Mouse (Mus musculus): Measurements from ENCODE around the gene 2210408I21Rik.

2210408I21Rik gene

DNA sequence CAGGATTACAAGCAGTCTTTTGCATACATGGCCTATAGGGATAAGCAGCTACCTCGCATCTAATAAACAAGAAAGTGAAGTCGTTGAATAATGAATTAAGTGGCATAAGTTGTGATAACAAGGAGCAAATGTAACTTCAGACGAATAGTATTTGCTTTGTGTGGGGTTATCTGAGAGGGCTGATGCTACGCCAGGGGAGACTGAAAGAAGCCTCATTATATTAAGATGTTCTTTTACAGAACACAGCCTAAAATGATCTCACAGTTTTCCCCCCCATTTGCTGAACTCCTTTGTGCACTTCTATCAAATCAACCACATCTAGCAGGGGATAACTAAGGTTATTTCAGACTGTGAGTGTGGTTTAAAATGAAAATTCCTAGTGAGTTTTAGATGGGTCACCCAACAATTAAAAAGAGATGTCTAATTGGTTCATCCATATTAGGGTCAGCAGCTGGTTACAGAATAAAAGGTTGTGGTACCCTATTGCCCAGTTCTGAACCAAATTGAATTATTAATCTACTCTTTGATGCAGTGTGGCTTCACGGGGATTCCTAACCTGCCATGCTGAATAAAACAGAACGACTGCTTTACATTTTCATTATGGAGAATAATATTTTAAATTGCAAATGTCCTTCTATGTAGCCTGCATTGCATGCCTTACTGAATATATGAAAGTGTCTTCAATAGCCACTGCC is 343.2 kb downstream of the 2210408I21Rik start:
- DNase-seq (ENCODE audit: low spot score in 2 of 2), result no peak

DNA sequence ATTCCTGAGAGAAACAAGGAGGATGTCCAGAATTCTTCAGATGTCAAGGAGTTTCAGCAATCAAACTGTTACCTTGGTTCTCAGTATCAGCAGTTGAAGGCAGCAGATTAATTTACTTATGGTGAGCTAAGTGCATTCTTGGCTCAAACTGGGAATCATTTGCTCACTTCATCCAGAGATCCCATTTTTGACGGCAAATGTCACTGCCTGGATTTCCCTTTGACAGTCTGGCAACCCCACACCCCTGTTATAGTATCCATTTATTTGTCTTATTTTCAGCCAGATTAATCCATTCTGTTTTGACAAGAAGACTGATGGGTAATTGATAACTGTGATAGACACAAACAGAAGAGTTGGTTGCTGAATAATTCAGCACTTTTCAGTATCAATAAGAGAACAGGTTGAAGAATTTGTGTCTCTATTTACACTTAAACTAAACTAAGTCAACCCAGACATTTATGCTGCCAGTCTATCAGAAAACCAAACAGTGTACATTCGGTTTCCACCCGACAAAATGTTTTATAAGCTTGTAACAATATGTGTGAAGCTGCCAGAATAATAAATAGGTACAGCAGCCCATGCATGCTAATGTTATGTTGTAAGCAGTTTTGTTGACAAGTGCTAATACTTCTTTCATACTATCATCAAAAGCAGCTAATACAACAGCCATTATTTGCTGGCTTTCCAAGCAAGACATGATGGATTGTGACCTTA is 354.8 kb downstream of the 2210408I21Rik start:
- no peak for DNase-seq (ENCODE audit: low spot score in 2 of 2)

DNA sequence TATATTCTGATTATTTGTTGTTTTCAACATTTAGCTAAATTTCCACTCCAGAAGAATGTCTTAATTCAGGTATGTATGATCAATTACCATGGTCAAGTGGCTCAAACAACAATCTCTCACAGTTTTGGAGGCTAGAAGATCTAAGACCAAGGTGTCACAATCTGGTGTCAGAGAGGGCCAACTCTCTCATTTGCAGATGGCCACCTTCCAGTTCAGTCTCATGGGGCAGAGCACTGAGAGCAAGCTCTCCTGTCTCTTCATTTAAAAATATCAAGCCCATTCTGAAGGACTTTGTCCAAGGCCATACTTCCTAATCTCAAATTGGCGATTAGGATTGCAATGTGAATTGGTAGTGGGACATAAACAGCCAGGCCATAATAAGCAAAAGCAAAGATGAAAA is 378.7 kb downstream of the 2210408I21Rik start:
- no peak for DNase-seq (ENCODE audit: low spot score in 2 of 2)

DNA sequence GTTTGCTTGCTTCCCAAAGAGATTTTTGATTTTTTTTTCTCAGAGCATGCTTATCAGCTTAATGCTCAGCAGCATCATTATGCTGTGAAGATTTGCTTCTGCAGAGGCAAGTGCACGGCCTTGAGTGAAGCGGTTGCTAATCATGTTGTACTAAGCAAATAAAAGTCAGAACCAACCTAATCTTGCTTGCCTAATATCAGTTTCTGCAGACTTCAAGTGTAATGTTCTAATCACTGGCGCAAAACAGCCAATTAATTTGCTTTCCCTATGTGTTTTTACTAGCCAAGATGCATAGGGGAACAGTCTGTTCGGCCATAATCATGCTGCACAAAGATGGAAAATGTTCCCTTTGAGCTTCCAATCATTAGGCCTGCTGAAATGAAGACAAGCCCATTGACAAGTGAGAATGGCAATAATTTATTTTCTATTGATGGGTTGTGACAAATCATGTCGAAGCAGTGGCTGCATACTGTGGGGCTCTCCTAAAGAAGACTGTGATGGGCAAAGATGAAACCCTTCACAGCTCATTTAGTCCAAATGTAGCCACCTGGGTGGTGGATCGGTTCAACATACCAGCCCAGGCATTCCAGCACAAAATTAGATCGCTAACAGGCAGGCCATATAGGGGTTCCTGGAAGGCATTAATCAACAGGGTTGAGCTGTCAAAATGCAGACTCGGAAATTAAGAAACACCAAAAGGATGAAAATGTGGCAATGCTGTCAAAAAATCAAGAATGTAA is 393.8 kb downstream of the 2210408I21Rik start:
- DNase-seq (ENCODE audit: low spot score in 2 of 2), result no peak

DNA sequence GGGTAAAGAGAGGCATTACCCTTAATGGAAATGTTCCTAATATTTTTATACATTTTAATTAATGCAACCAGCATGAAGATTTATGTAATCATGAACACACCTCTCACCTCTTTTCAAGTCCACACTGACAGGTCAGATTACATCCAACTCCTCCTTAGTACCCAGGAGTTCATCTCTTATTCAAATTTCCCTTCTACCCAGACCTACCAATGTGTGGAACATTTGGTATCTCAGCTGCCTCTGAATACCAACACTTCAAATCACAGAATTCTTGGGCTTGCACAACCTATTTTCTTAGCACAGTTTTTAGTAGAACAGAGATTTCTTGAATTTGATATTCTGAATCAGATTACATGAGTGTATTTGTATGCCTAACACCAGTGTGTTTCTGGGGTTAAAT is 394.4 kb downstream of the 2210408I21Rik start:
- DNase-seq (ENCODE audit: low spot score in 2 of 2), result no peak

DNA sequence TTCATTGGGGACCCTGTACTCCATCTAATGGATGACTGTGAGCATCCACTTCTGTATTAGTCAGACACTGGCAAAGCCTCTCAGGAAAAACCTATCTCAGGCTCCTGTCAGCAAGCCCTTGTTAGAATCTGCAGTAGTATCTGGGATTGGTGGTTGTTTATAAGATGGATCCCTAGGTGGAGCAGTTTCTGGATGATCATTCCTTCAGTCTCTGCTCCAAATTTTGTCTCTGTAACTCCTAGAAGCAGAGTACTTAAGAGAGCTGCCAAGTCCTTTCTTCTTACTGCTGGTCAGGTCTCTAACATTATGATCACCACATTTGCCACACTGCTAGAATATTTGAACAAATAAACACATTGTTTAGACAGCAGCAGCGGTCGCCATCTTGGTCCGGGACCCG is 402.1 kb downstream of the 2210408I21Rik start:
- no peak for DNase-seq (ENCODE audit: low spot score in 2 of 2)

DNA sequence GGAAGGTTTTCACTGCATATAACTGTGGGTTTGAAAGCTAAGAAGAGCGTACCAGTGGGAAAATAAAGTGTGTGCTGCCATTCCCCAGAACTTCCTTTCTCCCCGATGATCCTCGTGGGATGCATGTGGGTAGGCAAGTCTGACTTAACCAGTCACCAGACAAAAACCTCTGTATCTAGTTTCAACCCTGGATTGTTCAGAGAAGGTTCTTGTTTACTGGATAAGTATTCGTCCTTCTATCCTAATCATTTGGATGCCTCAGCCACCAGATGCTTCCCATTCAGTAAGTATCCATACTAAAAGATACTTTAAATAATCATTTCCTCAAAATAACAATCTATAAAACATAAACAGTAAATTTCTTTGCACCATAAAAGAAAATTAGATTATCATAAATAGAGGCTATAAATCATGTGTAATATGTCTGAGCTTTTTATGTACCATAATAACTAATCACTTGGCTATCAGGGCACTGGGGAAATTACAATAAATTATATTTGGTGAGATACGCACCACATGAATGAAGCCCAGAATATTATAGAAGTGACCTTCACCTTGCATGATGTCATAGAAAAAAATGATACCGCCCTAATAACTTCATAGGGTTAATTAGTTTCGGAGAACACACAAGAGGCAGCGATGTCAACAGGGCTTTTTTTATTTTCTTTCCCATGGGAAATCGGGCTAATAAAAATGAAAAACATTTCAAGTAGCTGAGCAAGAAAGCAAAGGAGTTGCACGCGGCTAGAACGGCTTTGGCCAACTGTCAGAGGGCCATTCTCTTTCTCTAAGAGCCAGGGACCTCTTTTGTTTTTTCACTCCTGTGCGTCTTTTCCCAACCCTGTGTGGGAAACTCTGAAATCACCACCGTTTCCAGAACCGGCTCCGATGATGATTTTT is 412.4 kb downstream of the 2210408I21Rik start:
- DNase-seq (ENCODE audit: low spot score in 2 of 2), result no peak

DNA sequence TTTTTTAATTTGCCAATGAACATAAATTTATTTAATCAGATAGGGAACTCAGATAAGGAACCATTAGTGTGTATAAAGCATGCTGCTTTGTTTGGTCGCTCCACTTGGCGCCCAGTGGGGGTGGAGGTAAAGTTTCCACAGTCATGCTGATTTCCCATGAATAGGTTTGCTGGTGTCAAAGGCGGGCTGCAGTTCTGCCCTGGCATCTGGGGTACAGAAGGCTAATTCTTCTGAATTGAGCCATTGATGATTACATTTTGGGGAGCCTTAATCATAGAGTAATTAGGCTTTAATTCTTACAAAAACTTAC is 413.0 kb downstream of the 2210408I21Rik start:
- no peak for DNase-seq (ENCODE audit: low spot score in 2 of 2)

DNA sequence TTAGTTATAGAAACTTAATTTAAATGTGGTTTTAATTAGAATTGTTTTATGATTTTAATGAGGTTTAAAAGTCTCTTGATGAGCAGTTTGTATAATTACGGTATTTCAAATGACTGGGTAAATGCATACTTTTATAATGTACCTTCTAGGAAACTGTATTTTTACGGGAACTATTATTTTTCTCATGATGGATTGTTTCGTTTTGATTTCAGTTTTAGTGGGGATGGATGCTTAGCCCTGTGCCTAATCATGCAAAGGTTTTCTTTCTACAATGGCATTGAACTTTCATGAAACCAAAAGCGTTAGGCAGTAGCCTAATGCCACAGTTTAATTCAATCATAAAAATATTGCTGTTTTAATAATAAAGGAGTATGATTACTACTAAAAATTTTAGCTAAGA is 413.4 kb downstream of the 2210408I21Rik start:
- DNase-seq (ENCODE audit: low spot score in 2 of 2), result no peak

DNA sequence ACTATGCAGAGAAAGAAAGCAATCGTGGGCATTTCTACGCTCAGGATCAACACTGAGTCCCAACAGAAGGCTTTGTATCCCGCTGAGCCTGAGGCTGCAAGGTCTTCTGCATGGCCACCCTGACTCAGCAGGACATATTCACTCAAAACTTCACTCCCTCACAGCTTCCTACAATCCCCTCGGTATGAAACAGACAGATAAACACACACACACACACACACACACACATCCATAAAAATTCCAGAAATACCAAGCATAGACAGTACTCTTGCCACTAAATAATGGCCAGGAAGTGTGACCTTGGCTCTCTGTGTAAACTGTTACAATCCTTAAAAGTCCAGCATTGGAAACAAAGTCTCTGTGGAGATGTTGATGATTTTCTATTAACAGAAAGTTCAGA is 458.7 kb downstream of the 2210408I21Rik start:
- no peak for DNase-seq (ENCODE audit: low spot score in 2 of 2)

DNA sequence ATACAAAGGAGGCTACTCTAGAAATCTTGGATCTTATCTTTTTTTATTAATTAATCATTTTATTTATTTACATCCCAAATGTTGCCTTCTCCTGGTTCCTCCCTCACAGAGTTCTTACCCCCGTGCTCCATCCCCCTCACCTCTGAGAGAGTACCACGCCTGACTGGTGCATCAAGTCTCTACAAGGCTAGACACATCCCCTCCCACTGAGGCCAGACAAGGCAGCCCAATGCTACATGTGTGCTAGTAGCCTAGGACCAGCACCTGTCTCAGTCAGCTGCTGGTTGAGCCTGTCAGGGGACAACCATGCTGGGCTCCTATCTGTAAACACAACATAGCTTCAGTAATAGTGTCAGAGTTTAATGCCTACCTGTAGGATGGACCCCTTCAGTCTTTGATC is 480.0 kb downstream of the 2210408I21Rik start:
- DNase-seq (ENCODE audit: low spot score in 2 of 2), result no peak
